Mouse (Mus musculus) ES-Bruce4 (cell line): ENCODE measurements at regions not wholly inside any gene's neighbourhood (a gene's known extent, or its start where the extent isn't known, plus 50 kb on each side); places are given as distances from the start of the nearest gene placed in this dataset.

Experiments used
- CTCF ChIP-seq: IDR thresholded peaks from one replicate; pipeline ENCODE4 v1.8.1; 2011; ENCODE audit warnings: low read depth, low read length
- EP300 ChIP-seq: IDR thresholded peaks from 2 replicates; pipeline ENCODE4 v1.6.1; 2011; ENCODE audit warnings: low read depth, low read length; ENCODE audit not compliant: insufficient read depth
- POLR2A ChIP-seq: IDR thresholded peaks from one replicate; pipeline ENCODE4 v1.8.1; 2011; ENCODE audit warnings: low read length; ENCODE audit not compliant: insufficient read depth

GRCm38 (mm10) chr2:57799279-57799678 lies 198.4 kb upstream of the Galnt5 start:
- no peak for TF ChIP-seq POLR2A
- no peak for TF ChIP-seq CTCF
- TF ChIP-seq EP300, result no peak
